Mouse (Mus musculus): ENCODE measurements around the gene Olfr1212. TPM values are rescaled to one million over a fixed set of nuclear protein-coding genes. Genes with fewer than 3 reads are reported as not detected.

Olfr1212 gene
- polyA plus RNA-seq (2012; ENCODE audit: insufficient read depth, insufficient read length, missing spikeins) = not detected in 2 replicates

GRCm38 (mm10) chr2:88953669-88954068, at the start of gene Olfr1212:
Olfr1212 (plus strand) TSS chr2:88953969.
- no peak within 1 kb of the TSS for H3K4me3 ChIP-seq (ENCODE audit: insufficient read depth, low read length)
- H3K27ac ChIP-seq (ENCODE audit: insufficient read depth, low read depth, low read length) = no peak within 1 kb of the TSS
- TF ChIP-seq CTCF (IDR thresholded peaks at IDR 0.05; ENCODE audit: low read depth, low read length) = no peak
- no peak for TF ChIP-seq POLR2A (IDR thresholded peaks at IDR 0.05; ENCODE audit: borderline replicate concordance, low read depth, low read length)
- H3K4me1 ChIP-seq (ENCODE audit: control insufficient read depth, insufficient read depth, low read length) = no peaks in the 10 kb centered on the region

GRCm38 (mm10) chr2:88915057-88915456, 38.7 kb upstream of the Olfr1212 start, which contains the start of gene Olfr1209:
Olfr1209 (minus strand) TSS chr2:88915157.
- TF ChIP-seq POLR2A (IDR thresholded peaks at IDR 0.05; ENCODE audit: borderline replicate concordance, low read depth, low read length) (no peak), CTCF (IDR thresholded peaks at IDR 0.05; ENCODE audit: low read depth, low read length) (no peak)
- H3K4me3 ChIP-seq (ENCODE audit: insufficient read depth, low read length) = no peak within 1 kb of the TSS
- no peak within 1 kb of the TSS for H3K27ac ChIP-seq (ENCODE audit: insufficient read depth, low read depth, low read length)
- no peaks in the 10 kb centered on the region for H3K4me1 ChIP-seq (ENCODE audit: control insufficient read depth, insufficient read depth, low read length)

- no peaks in the 10 kb centered on the region for H3K4me1 ChIP-seq (ENCODE audit: control insufficient read depth, insufficient read depth, low read length)
- no peak for TF ChIP-seq POLR2A (IDR thresholded peaks at IDR 0.05; ENCODE audit: borderline replicate concordance, low read depth, low read length)
- TF ChIP-seq CTCF (IDR thresholded peaks at IDR 0.05; ENCODE audit: low read depth, low read length) = no peak
- no peak within 1 kb of the TSS for H3K27ac ChIP-seq (ENCODE audit: insufficient read depth, low read depth, low read length)
- no peak within 1 kb of the TSS for H3K4me3 ChIP-seq (ENCODE audit: insufficient read depth, low read length)
Observed at GRCm38 (mm10) chr2:88938011-88938410, 15.8 kb upstream of the Olfr1212 start, which contains the start of gene Olfr1211. Olfr1211 (minus strand) TSS chr2:88938111.

GRCm38 (mm10) chr2:88980181-88980580, 26.4 kb downstream of the Olfr1212 start, which contains the start of gene Gm13762:
Gm13762 (minus strand) TSS chr2:88980281.
- TF ChIP-seq POLR2A (IDR thresholded peaks at IDR 0.05; ENCODE audit: borderline replicate concordance, low read depth, low read length) (no peak), CTCF (IDR thresholded peaks at IDR 0.05; ENCODE audit: low read depth, low read length) (no peak)
- H3K4me3 ChIP-seq (ENCODE audit: insufficient read depth, low read length) = no peak within 1 kb of the TSS
- H3K27ac ChIP-seq (ENCODE audit: insufficient read depth, low read depth, low read length) = no peak within 1 kb of the TSS
- peaks cover 5% of the 10 kb centered on the region for H3K4me1 ChIP-seq (ENCODE audit: control insufficient read depth, insufficient read depth, low read length)

- Histone ChIP-seq H3K4me3 (ENCODE audit: insufficient read depth, low read length) (no peak within 1 kb of the TSS), H3K4me1 (ENCODE audit: control insufficient read depth, insufficient read depth, low read length) (no peaks in the 10 kb centered on the region), H3K27ac (ENCODE audit: insufficient read depth, low read depth, low read length) (no peak within 1 kb of the TSS)
- TF ChIP-seq POLR2A (IDR thresholded peaks at IDR 0.05; ENCODE audit: borderline replicate concordance, low read depth, low read length) (no peak), CTCF (IDR thresholded peaks at IDR 0.05; ENCODE audit: low read depth, low read length) (no peak)
Observed at GRCm38 (mm10) chr2:88992553-88992952, 38.8 kb downstream of the Olfr1212 start, which contains the start of gene Olfr1214. Olfr1214 (minus strand) TSS chr2:88992653.

GRCm38 (mm10) chr2:89006873-89007272, 53.1 kb downstream of the Olfr1212 start, which contains the start of gene Olfr1215:
Olfr1215 (minus strand) TSS chr2:89006973.
- H3K27ac ChIP-seq (ENCODE audit: insufficient read depth, low read depth, low read length) = no peak within 1 kb of the TSS
- no peak for TF ChIP-seq CTCF (IDR thresholded peaks at IDR 0.05; ENCODE audit: low read depth, low read length)
- no peak for TF ChIP-seq POLR2A (IDR thresholded peaks at IDR 0.05; ENCODE audit: borderline replicate concordance, low read depth, low read length)
- no peaks in the 10 kb centered on the region; the same call in 1 of the 2 replicates for H3K4me1 ChIP-seq (ENCODE audit: control insufficient read depth, insufficient read depth, low read length)
- H3K4me3 ChIP-seq (ENCODE audit: insufficient read depth, low read length) = no peak within 1 kb of the TSS

Other genes with a start within 250 kb of the Olfr1212 start
- not detected in 2 replicates for gene Olfr1196, start 249.4 kb upstream of the Olfr1212 start, polyA plus RNA-seq (2012; ENCODE audit: insufficient read depth, insufficient read length, missing spikeins)
- not detected in 2 replicates for gene Olfr1197, start 221.6 kb upstream of the Olfr1212 start, polyA plus RNA-seq (2012; ENCODE audit: insufficient read depth, insufficient read length, missing spikeins)
- gene Olfr1198, start 202.6 kb upstream of the Olfr1212 start, polyA plus RNA-seq (2012; ENCODE audit: insufficient read depth, insufficient read length, missing spikeins) = not detected in 2 replicates
- gene Olfr1199, start 193.5 kb upstream of the Olfr1212 start, polyA plus RNA-seq (2012; ENCODE audit: insufficient read depth, insufficient read length, missing spikeins) = not detected in 2 replicates
- gene Olfr1200, start 183.5 kb upstream of the Olfr1212 start, polyA plus RNA-seq (2012; ENCODE audit: insufficient read depth, insufficient read length, missing spikeins) = not detected in 2 replicates
- gene Olfr1201, start 160.9 kb upstream of the Olfr1212 start, polyA plus RNA-seq (2012; ENCODE audit: insufficient read depth, insufficient read length, missing spikeins) = not detected in 2 replicates
- gene Olfr1202, start 139.5 kb upstream of the Olfr1212 start, polyA plus RNA-seq (2012; ENCODE audit: insufficient read depth, insufficient read length, missing spikeins) = not detected in 2 replicates
- not detected in 2 replicates for gene Olfr1205, start 124.2 kb upstream of the Olfr1212 start, polyA plus RNA-seq (2012; ENCODE audit: insufficient read depth, insufficient read length, missing spikeins)
- gene Olfr1204, start 104.7 kb upstream of the Olfr1212 start, polyA plus RNA-seq (2012; ENCODE audit: insufficient read depth, insufficient read length, missing spikeins) = not detected in 2 replicates
- gene Olfr1206, start 90.7 kb upstream of the Olfr1212 start, polyA plus RNA-seq (2012; ENCODE audit: insufficient read depth, insufficient read length, missing spikeins) = not detected in 2 replicates
- not detected in 2 replicates for gene Olfr1208, start 51.7 kb upstream of the Olfr1212 start, polyA plus RNA-seq (2012; ENCODE audit: insufficient read depth, insufficient read length, missing spikeins)
- not detected in 2 replicates for gene Olfr1209, start 38.8 kb upstream of the Olfr1212 start, polyA plus RNA-seq (2012; ENCODE audit: insufficient read depth, insufficient read length, missing spikeins)
- gene Olfr1211, start 15.9 kb upstream of the Olfr1212 start, polyA plus RNA-seq (2012; ENCODE audit: insufficient read depth, insufficient read length, missing spikeins) = not detected in 2 replicates
- not detected in 2 replicates for gene Gm13762, start 26.3 kb downstream of the Olfr1212 start, polyA plus RNA-seq (2012; ENCODE audit: insufficient read depth, insufficient read length, missing spikeins)
- not detected in 2 replicates for gene Olfr1214, start 38.7 kb downstream of the Olfr1212 start, polyA plus RNA-seq (2012; ENCODE audit: insufficient read depth, insufficient read length, missing spikeins)
- gene Olfr1215, start 53.0 kb downstream of the Olfr1212 start, polyA plus RNA-seq (2012; ENCODE audit: insufficient read depth, insufficient read length, missing spikeins) = not detected in 2 replicates
- gene Olfr1216, start 64.4 kb downstream of the Olfr1212 start, polyA plus RNA-seq (2012; ENCODE audit: insufficient read depth, insufficient read length, missing spikeins) = not detected in 2 replicates
- not detected in 2 replicates for gene Olfr1217, start 78.1 kb downstream of the Olfr1212 start, polyA plus RNA-seq (2012; ENCODE audit: insufficient read depth, insufficient read length, missing spikeins)
- gene Olfr1218, start 107.2 kb downstream of the Olfr1212 start, polyA plus RNA-seq (2012; ENCODE audit: insufficient read depth, insufficient read length, missing spikeins) = not detected in 2 replicates
- gene Olfr1219, start 129.5 kb downstream of the Olfr1212 start, polyA plus RNA-seq (2012; ENCODE audit: insufficient read depth, insufficient read length, missing spikeins) = 0.37 TPM in 1 of 2 replicates, not detected in the other
- not detected in 2 replicates for gene Olfr1220, start 152.9 kb downstream of the Olfr1212 start, polyA plus RNA-seq (2012; ENCODE audit: insufficient read depth, insufficient read length, missing spikeins)
- gene Olfr1221, start 163.3 kb downstream of the Olfr1212 start, polyA plus RNA-seq (2012; ENCODE audit: insufficient read depth, insufficient read length, missing spikeins) = not detected in 2 replicates
- not detected in 2 replicates for gene Olfr1222, start 179.1 kb downstream of the Olfr1212 start, polyA plus RNA-seq (2012; ENCODE audit: insufficient read depth, insufficient read length, missing spikeins)
- not detected in 2 replicates for gene Olfr1223, start 197.6 kb downstream of the Olfr1212 start, polyA plus RNA-seq (2012; ENCODE audit: insufficient read depth, insufficient read length, missing spikeins)
- not detected in 2 replicates for gene Olfr1224-ps1, start 210.1 kb downstream of the Olfr1212 start, polyA plus RNA-seq (2012; ENCODE audit: insufficient read depth, insufficient read length, missing spikeins)
- not detected in 2 replicates for gene Olfr1225, start 220.7 kb downstream of the Olfr1212 start, polyA plus RNA-seq (2012; ENCODE audit: insufficient read depth, insufficient read length, missing spikeins)
- gene Olfr1226, start 246.1 kb downstream of the Olfr1212 start, polyA plus RNA-seq (2012; ENCODE audit: insufficient read depth, insufficient read length, missing spikeins) = not detected in 2 replicates

All from bone marrow macrophage, adult 2 months (primary cell).